Mouse (Mus musculus): Measurements from ENCODE around the gene Slc29a1.

GRCm38 (mm10) chr17:45606992-45607879, 7.8 kb upstream of the Slc29a1 start:
- TF ChIP-seq CTCF (conservative IDR thresholded peaks at IDR 0.05 in 1 of 2, IDR thresholded peaks at IDR 0.05 in 1 of 2; ENCODE audit: low read depth in 2 of 2, low read length in 2 of 2) (no peak), ETS1 (conservative IDR thresholded peaks at IDR 0.05; ENCODE audit: low read depth, low read length) (no peak), UBTF (IDR thresholded peaks at IDR 0.05; ENCODE audit: low read depth, low read length) (no peak), CHD1 (IDR thresholded peaks at IDR 0.05; ENCODE audit: low read depth, low read length) (no peak), POLR2A (IDR thresholded peaks at IDR 0.05; ENCODE audit: low read depth, low read length) (no peak)

Data from CH12.LX (cell line).